Mouse (Mus musculus) megakaryocyte, embryonic 14.5 days (primary cell): ENCODE measurements around the gene Olfr787. TPM values are rescaled to one million over a fixed set of nuclear protein-coding genes. Genes with fewer than 3 reads are reported as not detected.

Experiments used
- H3K27me3 ChIP-seq: replicated peaks from 2 replicates; pipeline ENCODE3; 2012; ENCODE audit warnings: inconsistent platforms
- H3K36me3 ChIP-seq: replicated peaks from 2 replicates; pipeline ENCODE3; 2012; ENCODE audit warnings: low read length, inconsistent platforms, mixed read lengths
- H3K4me1 ChIP-seq: 2 replicates; pipeline ENCODE4 v1.6.1; 2012; ENCODE audit warnings: inconsistent platforms
- H3K4me3 ChIP-seq: replicated peaks from 2 replicates; pipeline ENCODE3; 2012; ENCODE audit warnings: moderate library complexity, mild to moderate bottlenecking, inconsistent platforms
- H3K9me3 ChIP-seq: 2 replicates; pipeline ENCODE4 v1.6.1; 2012; ENCODE audit warnings: inconsistent platforms
- FLI1 ChIP-seq: IDR thresholded peaks from 2 replicates; pipeline ENCODE4 v1.6.1; 2012; ENCODE audit warnings: low read length, inconsistent platforms, mixed read lengths
- GATA1 ChIP-seq: IDR thresholded peaks from 3 replicates; pipeline ENCODE4 v1.6.1; 2012; ENCODE audit warnings: mixed read lengths, low read length, inconsistent platforms, borderline replicate concordance
- polyA plus RNA-seq: library from polyadenylated mRNA; stranded (reverse); fragments of >175 nt; gene quantifications from 2 replicates; pipeline ENCODE4 v1.2.3, GENCODE M21; 2012; ENCODE audit warnings: low replicate concordance; ENCODE audit not compliant: insufficient read depth

The Olfr787 gene
- 2.0 TPM in 1 of 2 replicates, not detected in the other for polyA plus RNA-seq

DNA sequence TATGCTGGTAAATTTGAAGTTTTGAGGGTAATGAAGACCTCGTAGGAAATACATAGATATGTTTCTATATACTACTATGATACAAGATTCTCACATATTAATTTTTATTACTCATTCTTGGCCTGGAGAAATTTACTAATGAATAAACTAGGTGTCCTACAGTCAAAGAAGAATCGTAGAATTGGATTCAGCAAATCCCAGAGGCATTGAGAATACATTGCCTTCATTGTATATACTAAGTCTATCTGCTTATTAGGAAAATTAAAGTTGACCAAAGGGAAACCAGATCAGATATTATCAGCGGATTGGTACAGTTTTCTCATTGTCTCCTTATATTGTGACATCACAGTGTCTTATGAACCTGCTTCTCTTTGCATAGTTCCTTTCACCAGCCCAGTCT is at the start of gene Olfr787:
Gene Olfr787, plus strand, starts transcription at position 301 of the 400 bp plus-strand sequence.
- Histone ChIP-seq H3K27me3 (no peaks in the 10 kb centered on the region), H3K36me3 (no peaks in the 10 kb centered on the region), H3K9me3 (no peaks in the 10 kb centered on the region; the same call in 1 of the 2 replicates), H3K4me3 (no peak within 1 kb of the TSS), H3K4me1 (no peaks in the 10 kb centered on the region)
- TF ChIP-seq FLI1, result no peak
- no peak for TF ChIP-seq GATA1

DNA sequence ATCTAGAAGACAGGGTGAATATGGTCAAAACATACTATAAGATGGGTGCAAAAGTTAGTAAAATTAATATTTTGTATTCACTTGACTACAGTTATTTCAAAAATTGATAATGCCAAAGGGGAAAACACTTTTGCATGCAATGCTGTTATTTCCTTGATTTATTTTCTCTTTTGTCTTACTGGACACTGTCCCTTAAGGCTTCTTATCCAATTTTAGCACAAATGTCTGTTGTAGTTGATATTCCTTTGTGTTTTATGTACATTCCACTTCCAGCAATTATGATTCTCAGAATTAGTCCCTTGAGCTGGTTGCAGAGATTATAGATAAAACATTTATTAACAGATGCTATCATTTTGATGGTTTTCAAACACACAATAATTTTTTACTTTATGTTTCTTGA is 34.7 kb upstream of the Olfr787 start, which contains the start of gene Olfr786:
Gene Olfr786, plus strand, starts transcription at position 301 of the 400 bp plus-strand sequence.
- no peak within 1 kb of the TSS for H3K4me3 ChIP-seq
- no peaks in the 10 kb centered on the region for H3K4me1 ChIP-seq
- TF ChIP-seq FLI1 (no peak), GATA1 (no peak)
- H3K27me3 ChIP-seq, result no peaks in the 10 kb centered on the region
- H3K36me3 ChIP-seq, result no peaks in the 10 kb centered on the region
- peaks cover 2% of the 10 kb centered on the region for H3K9me3 ChIP-seq

DNA sequence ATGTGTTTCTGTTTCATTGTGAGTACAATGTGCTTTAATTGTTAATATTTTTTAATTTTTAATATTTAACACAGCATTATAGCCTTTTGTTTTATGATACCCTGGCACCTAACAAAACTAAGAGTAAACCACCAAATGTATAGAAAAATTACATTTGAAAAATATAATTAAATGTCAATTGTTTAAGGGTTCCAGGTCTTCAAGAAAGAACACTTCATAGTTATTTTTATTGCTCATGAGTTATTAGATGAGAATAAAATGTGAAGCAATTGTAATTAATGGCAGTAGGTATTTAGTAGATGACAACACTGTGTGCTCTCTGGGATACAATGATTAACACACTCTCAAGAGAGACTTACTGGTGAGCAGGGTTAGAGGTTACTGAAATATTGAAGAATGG is 9.0 kb downstream of the Olfr787 start, which contains the start of gene Olfr788:
Gene Olfr788, plus strand, starts transcription at position 301 of the 400 bp plus-strand sequence.
- Histone ChIP-seq H3K27me3 (no peaks in the 10 kb centered on the region), H3K36me3 (no peaks in the 10 kb centered on the region), H3K4me3 (no peak within 1 kb of the TSS), H3K4me1 (no peaks in the 10 kb centered on the region), H3K9me3 (no peaks in the 10 kb centered on the region)
- TF ChIP-seq FLI1, result no peak
- TF ChIP-seq GATA1, result no peak

DNA sequence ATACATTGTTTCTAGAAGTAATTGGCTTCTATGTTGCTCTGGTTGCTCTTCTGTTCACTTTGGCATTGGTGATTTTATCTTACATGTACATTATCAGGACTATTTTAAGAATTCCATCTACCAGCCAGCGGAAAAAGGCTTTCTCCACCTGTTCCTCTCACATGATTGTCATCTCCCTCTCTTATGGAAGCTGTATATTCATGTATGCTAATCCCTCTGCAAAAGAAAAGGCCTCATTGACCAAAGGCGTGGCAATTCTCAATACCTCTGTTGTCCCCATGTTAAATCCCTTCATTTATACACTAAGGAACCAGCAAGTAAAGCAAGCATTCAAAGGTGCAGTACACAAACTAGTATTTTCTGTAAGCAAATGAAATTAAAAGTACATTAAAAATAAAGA is 11.6 kb downstream of the Olfr787 start:
- H3K36me3 ChIP-seq, result no peaks in the 10 kb centered on the region

DNA sequence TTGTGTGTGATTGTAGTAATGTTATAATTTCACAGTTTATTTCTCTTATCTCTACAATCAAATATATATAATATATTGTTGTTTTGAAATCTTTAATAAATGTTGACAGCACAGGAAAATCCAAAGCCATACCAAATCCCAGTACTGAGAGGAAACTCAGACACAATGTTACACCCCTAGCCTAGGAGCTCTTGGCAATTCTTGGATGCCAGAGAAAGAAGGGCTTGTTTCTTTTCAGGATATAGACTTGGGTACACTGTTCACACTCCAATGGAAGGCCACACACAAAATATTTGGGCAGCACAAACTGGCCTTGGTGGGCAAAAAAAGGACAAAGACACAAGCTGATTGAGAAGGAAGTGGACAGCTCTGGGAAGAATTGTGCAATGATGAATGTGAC is 12.1 kb downstream of the Olfr787 start:
- Histone ChIP-seq H3K9me3 (no peaks in the 10 kb centered on the region), H3K27me3 (no peaks in the 10 kb centered on the region), H3K4me1 (no peaks in the 10 kb centered on the region), H3K4me3 (no peak overlapping the region), H3K36me3 (no peaks in the 10 kb centered on the region)
- TF ChIP-seq FLI1, result no peak
- no peak for TF ChIP-seq GATA1

More for the DNA sequence above, 11.6 kb downstream of the Olfr787 start:
- no peaks in the 10 kb centered on the region for H3K4me1 ChIP-seq
- TF ChIP-seq FLI1 (no peak), GATA1 (no peak)
- no peaks in the 10 kb centered on the region for H3K9me3 ChIP-seq
- no peaks in the 10 kb centered on the region for H3K27me3 ChIP-seq
- H3K4me3 ChIP-seq, result no peak overlapping the region

DNA sequence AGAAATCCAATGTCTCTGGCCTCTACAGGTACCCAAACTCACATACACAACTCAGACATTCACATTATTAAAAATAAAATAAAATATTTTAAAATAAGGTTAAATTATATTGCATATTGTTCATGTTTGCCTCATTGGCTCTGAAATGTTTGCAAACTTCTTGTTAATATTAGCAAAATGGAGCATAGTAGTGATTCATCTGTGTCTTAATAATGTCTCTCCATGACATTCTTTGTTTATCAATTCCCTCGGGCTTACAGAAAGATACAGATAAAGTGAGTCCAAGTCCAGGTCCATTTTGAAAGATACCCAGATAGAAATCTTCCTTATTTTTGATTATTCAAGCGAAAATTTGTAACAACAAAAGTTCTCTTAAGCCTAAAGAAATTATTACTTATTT is 22.8 kb downstream of the Olfr787 start, which contains the start of gene Olfr789:
Gene Olfr789, plus strand, starts transcription at position 301 of the 400 bp plus-strand sequence.
- no peaks in the 10 kb centered on the region for H3K36me3 ChIP-seq
- H3K27me3 ChIP-seq, result no peaks in the 10 kb centered on the region
- H3K4me3 ChIP-seq, result no peak within 1 kb of the TSS
- H3K9me3 ChIP-seq, result no peaks in the 10 kb centered on the region
- no peaks in the 10 kb centered on the region for H3K4me1 ChIP-seq
- TF ChIP-seq FLI1 (no peak), GATA1 (no peak)

DNA sequence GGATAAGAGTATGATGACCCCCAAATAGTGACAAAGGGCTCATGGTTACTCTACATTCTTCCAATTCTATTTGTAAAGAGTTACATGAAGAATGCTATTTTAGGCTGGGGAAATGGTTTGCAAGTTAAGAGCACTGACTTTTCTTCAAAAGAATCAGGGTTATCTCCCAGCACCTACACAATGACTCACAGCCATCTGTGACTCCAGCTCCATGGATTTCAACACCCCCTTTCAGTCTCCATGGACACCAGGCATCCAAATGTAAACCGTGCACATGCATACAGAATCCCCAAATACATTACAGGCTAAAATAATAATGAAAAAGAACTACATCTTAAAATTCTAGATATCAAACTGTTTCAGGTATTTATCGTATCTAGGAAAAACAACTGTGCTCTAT is 28.4 kb downstream of the Olfr787 start:
- Histone ChIP-seq H3K36me3 (no peaks in the 10 kb centered on the region), H3K27me3 (no peaks in the 10 kb centered on the region), H3K9me3 (peaks cover 4% of the 10 kb centered on the region; the same call in 1 of the 2 replicates), H3K4me3 (no peak overlapping the region), H3K4me1 (no peaks in the 10 kb centered on the region)
- TF ChIP-seq GATA1 (no peak), FLI1 (no peak)

DNA sequence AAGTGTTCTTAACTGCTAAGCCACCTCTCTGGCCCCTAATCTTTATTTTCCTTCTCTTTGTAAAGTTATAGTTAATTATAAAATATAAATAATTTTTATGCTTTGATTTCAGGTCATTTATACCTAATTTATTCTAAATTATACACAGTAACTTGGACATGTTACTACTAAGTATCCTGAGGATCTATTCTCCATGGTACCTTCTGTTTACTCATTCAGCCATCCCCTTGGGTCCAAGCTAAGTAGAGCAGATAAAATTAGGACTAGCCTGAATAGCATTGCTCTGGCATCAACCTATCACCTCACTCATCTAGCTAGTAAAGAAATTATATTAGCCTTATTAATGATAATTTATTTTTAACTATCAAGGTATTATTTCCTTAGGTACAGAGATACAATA is 36.5 kb downstream of the Olfr787 start, which contains the start of gene Olfr790:
Gene Olfr790, plus strand, starts transcription at position 301 of the 400 bp plus-strand sequence.
- no peak for TF ChIP-seq GATA1
- TF ChIP-seq FLI1, result no peak
- H3K4me3 ChIP-seq, result no peak within 1 kb of the TSS
- H3K36me3 ChIP-seq, result no peaks in the 10 kb centered on the region
- H3K27me3 ChIP-seq, result no peaks in the 10 kb centered on the region
- no peaks in the 10 kb centered on the region for H3K4me1 ChIP-seq
- peaks cover 6% of the 10 kb centered on the region; the same call in 1 of the 2 replicates for H3K9me3 ChIP-seq

Other genes with a start within 250 kb of the Olfr787 start
- gene Olfr774, start 225.7 kb upstream of the Olfr787 start, polyA plus RNA-seq, result not detected in 2 replicates
- not detected in 2 replicates for gene Olfr775, start 213.4 kb upstream of the Olfr787 start, polyA plus RNA-seq
- gene Olfr776, start 202.7 kb upstream of the Olfr787 start, polyA plus RNA-seq, result not detected in 2 replicates
- gene Olfr777, start 190.4 kb upstream of the Olfr787 start, polyA plus RNA-seq, result not detected in 2 replicates
- gene Olfr780, start 143.7 kb upstream of the Olfr787 start, polyA plus RNA-seq, result not detected in 2 replicates
- gene Olfr781, start 133.0 kb upstream of the Olfr787 start, polyA plus RNA-seq, result not detected in 2 replicates
- gene Olfr782, start 113.0 kb upstream of the Olfr787 start, polyA plus RNA-seq, result not detected in 2 replicates
- gene Olfr784, start 77.8 kb upstream of the Olfr787 start, polyA plus RNA-seq, result not detected in 2 replicates
- not detected in 2 replicates for gene Olfr785, start 56.4 kb upstream of the Olfr787 start, polyA plus RNA-seq
- gene Olfr786, start 34.6 kb upstream of the Olfr787 start, polyA plus RNA-seq, result not detected in 2 replicates
- not detected in 2 replicates for gene Olfr788, start 9.1 kb downstream of the Olfr787 start, polyA plus RNA-seq
- not detected in 2 replicates for gene Olfr789, start 22.9 kb downstream of the Olfr787 start, polyA plus RNA-seq
- gene Olfr790, start 36.6 kb downstream of the Olfr787 start, polyA plus RNA-seq, result not detected in 2 replicates
- gene Olfr791, start 59.9 kb downstream of the Olfr787 start, polyA plus RNA-seq, result not detected in 2 replicates
- not detected in 2 replicates for gene Olfr792, start 77.3 kb downstream of the Olfr787 start, polyA plus RNA-seq
- gene Olfr794, start 105.8 kb downstream of the Olfr787 start, polyA plus RNA-seq, result not detected in 2 replicates
- gene Olfr796, start 150.7 kb downstream of the Olfr787 start, polyA plus RNA-seq, result not detected in 2 replicates
- gene Olfr798, start 166.1 kb downstream of the Olfr787 start, polyA plus RNA-seq, result 0.76 TPM in 1 of 2 replicates, not detected in the other
- gene Olfr799, start 175.6 kb downstream of the Olfr787 start, polyA plus RNA-seq, result not detected in 2 replicates
- gene Olfr800, start 195.8 kb downstream of the Olfr787 start, polyA plus RNA-seq, result not detected in 2 replicates
- gene Olfr801, start 212.0 kb downstream of the Olfr787 start, polyA plus RNA-seq, result not detected in 2 replicates
- not detected in 2 replicates for gene Olfr802, start 226.3 kb downstream of the Olfr787 start, polyA plus RNA-seq
- 8.7 TPM in 1 of 2 replicates, not detected in the other for gene Olfr803, start 232.4 kb downstream of the Olfr787 start, polyA plus RNA-seq
- not detected in 2 replicates for gene Olfr804, start 241.3 kb downstream of the Olfr787 start, polyA plus RNA-seq